Mouse (Mus musculus): ENCODE data around the gene Ak9. TPM values are rescaled to one million over a fixed set of nuclear protein-coding genes. Genes with fewer than 3 reads are reported as not detected.
A peak's percentile ranks its signal among the peaks of the same experiment; 100 is the strongest.

Gene Ak9
- polyA plus RNA-seq, 1 experiment from 2014 or later = not detected

GRCm38 (mm10) chr10:41300161-41300560 is 3.6 kb upstream of the Ak9 start:
- no peak overlapping the region for H3K9ac ChIP-seq (ENCODE audit: low read depth, low read length)
- no peak overlapping the region for H3K4me2 ChIP-seq
- H3K4me3 ChIP-seq (ENCODE audit: low read depth, low read length) = no peak overlapping the region
- no peaks in the 10 kb centered on the region for H3K36me3 ChIP-seq (ENCODE audit: control insufficient read depth, insufficient read depth, low read length)
- no peak overlapping the region for H3K27ac ChIP-seq (ENCODE audit: low read depth, low read length)
- whole genome bisulfite sequencing = 55% methylated on average over 1 of the region's 1 CpGs
- no peak for ATAC-seq (replicated peaks; ENCODE audit: low FRiP score)
- H3K4me1 ChIP-seq (replicated peaks; ENCODE audit: control insufficient read depth, insufficient read depth, low read length) = peaks cover 5% of the 10 kb centered on the region
- no peaks in the 10 kb centered on the region for H3K9me3 ChIP-seq (ENCODE audit: control insufficient read depth, low read length)
- no peak for DNase-seq (ENCODE audit: low spot score)
- no peaks in the 10 kb centered on the region for H3K27me3 ChIP-seq (replicated peaks; ENCODE audit: control insufficient read depth, insufficient read depth, low read length)

GRCm38 (mm10) chr10:41302689-41303431 is 920 bp upstream of the Ak9 start, which contains the start of gene Fig4:
TSS of gene Fig4 (minus strand) at chr10:41303260.
- H3K36me3 ChIP-seq (ENCODE audit: control insufficient read depth, insufficient read depth, low read length) = no peaks in the 10 kb centered on the region
- peak within 1 kb of the TSS; percentile 85 for H3K4me3 ChIP-seq (ENCODE audit: low read depth, low read length)
- H3K9me3 ChIP-seq (ENCODE audit: control insufficient read depth, low read length) = no peaks in the 10 kb centered on the region
- peak; percentile 86 for DNase-seq (ENCODE audit: low spot score)
- peak within 1 kb of the TSS; percentile 81 for H3K9ac ChIP-seq (ENCODE audit: low read depth, low read length)
- peaks cover 4% of the 10 kb centered on the region for H3K4me1 ChIP-seq (replicated peaks; ENCODE audit: control insufficient read depth, insufficient read depth, low read length)
- WGBS = under 1% methylated on average over 37 of the region's 38 CpGs
- H3K27me3 ChIP-seq (replicated peaks; ENCODE audit: control insufficient read depth, insufficient read depth, low read length) = no peaks in the 10 kb centered on the region
- peak within 1 kb of the TSS; percentile 89 for H3K4me2 ChIP-seq
- ATAC-seq (replicated peaks; ENCODE audit: low FRiP score) = peak; percentile 87
- H3K27ac ChIP-seq (ENCODE audit: low read depth, low read length) = peak within 1 kb of the TSS; percentile 62; the same call in 1 of the 2 replicates

- Histone ChIP-seq H3K9ac (ENCODE audit: low read depth, low read length) (no peak overlapping the region), H3K4me2 (no peak overlapping the region), H3K27me3 (replicated peaks; ENCODE audit: control insufficient read depth, insufficient read depth, low read length) (no peaks in the 10 kb centered on the region), H3K4me3 (ENCODE audit: low read depth, low read length) (no peak overlapping the region), H3K9me3 (ENCODE audit: control insufficient read depth, low read length) (no peaks in the 10 kb centered on the region), H3K36me3 (ENCODE audit: control insufficient read depth, insufficient read depth, low read length) (no peaks in the 10 kb centered on the region), H3K4me1 (replicated peaks; ENCODE audit: control insufficient read depth, insufficient read depth, low read length) (peaks cover 4% of the 10 kb centered on the region), H3K27ac (ENCODE audit: low read depth, low read length) (no peak overlapping the region)
- DNase-seq (ENCODE audit: low spot score) (no peak), ATAC-seq (replicated peaks; ENCODE audit: low FRiP score) (no peak)
- 76% methylated on average over 9 of the region's 9 CpGs for whole genome bisulfite sequencing
These were observed 1.2 kb downstream of the Ak9 start for GRCm38 (mm10) chr10:41304961-41305455.

- ATAC-seq (replicated peaks; ENCODE audit: low FRiP score) (no peak), DNase-seq (ENCODE audit: low spot score) (no peak)
- H3K4me1 ChIP-seq (replicated peaks; ENCODE audit: control insufficient read depth, insufficient read depth, low read length) = no peaks in the 10 kb centered on the region
- H3K4me3 ChIP-seq (ENCODE audit: low read depth, low read length) = no peak overlapping the region
- H3K9ac ChIP-seq (ENCODE audit: low read depth, low read length) = no peak overlapping the region
- H3K36me3 ChIP-seq (ENCODE audit: control insufficient read depth, insufficient read depth, low read length) = no peaks in the 10 kb centered on the region
- no peak overlapping the region for H3K27ac ChIP-seq (ENCODE audit: low read depth, low read length)
- no peaks in the 10 kb centered on the region for H3K27me3 ChIP-seq (replicated peaks; ENCODE audit: control insufficient read depth, insufficient read depth, low read length)
- no peaks in the 10 kb centered on the region for H3K9me3 ChIP-seq (ENCODE audit: control insufficient read depth, low read length)
- H3K4me2 ChIP-seq = no peak overlapping the region
- WGBS = 89% methylated on average over 4 of the region's 4 CpGs
These were observed 4.4 kb downstream of the Ak9 start for GRCm38 (mm10) chr10:41308205-41308604.

- no peaks in the 10 kb centered on the region for H3K4me1 ChIP-seq (replicated peaks; ENCODE audit: control insufficient read depth, insufficient read depth, low read length)
- ATAC-seq (replicated peaks; ENCODE audit: low FRiP score) (no peak), DNase-seq (ENCODE audit: low spot score) (no peak)
- H3K4me3 ChIP-seq (ENCODE audit: low read depth, low read length) = no peak overlapping the region
- no peak overlapping the region for H3K9ac ChIP-seq (ENCODE audit: low read depth, low read length)
- no peak overlapping the region for H3K4me2 ChIP-seq
- no peaks in the 10 kb centered on the region for H3K36me3 ChIP-seq (ENCODE audit: control insufficient read depth, insufficient read depth, low read length)
- 78% methylated on average over 3 of the region's 3 CpGs for WGBS
- no peaks in the 10 kb centered on the region for H3K9me3 ChIP-seq (ENCODE audit: control insufficient read depth, low read length)
- H3K27me3 ChIP-seq (replicated peaks; ENCODE audit: control insufficient read depth, insufficient read depth, low read length) = no peaks in the 10 kb centered on the region
- no peak overlapping the region for H3K27ac ChIP-seq (ENCODE audit: low read depth, low read length)
These were observed 12.1 kb downstream of the Ak9 start for GRCm38 (mm10) chr10:41315866-41316265.

GRCm38 (mm10) chr10:41332533-41333043 is 28.8 kb downstream of the Ak9 start:
- Histone ChIP-seq H3K36me3 (ENCODE audit: control insufficient read depth, insufficient read depth, low read length) (no peaks in the 10 kb centered on the region), H3K9ac (ENCODE audit: low read depth, low read length) (no peak overlapping the region), H3K4me1 (replicated peaks; ENCODE audit: control insufficient read depth, insufficient read depth, low read length) (no peaks in the 10 kb centered on the region), H3K27me3 (replicated peaks; ENCODE audit: control insufficient read depth, insufficient read depth, low read length) (no peaks in the 10 kb centered on the region), H3K9me3 (ENCODE audit: control insufficient read depth, low read length) (no peaks in the 10 kb centered on the region), H3K27ac (ENCODE audit: low read depth, low read length) (no peak overlapping the region), H3K4me3 (ENCODE audit: low read depth, low read length) (no peak overlapping the region), H3K4me2 (no peak overlapping the region)
- WGBS = 70% methylated on average over 2 of the region's 2 CpGs
- DNase-seq (ENCODE audit: low spot score) (no peak), ATAC-seq (replicated peaks; ENCODE audit: low FRiP score) (no peak)

- H3K27ac ChIP-seq (ENCODE audit: low read depth, low read length) = no peak overlapping the region
- no peak overlapping the region for H3K4me3 ChIP-seq (ENCODE audit: low read depth, low read length)
- no peak overlapping the region for H3K4me2 ChIP-seq
- no peak overlapping the region for H3K9ac ChIP-seq (ENCODE audit: low read depth, low read length)
- WGBS = 85% methylated on average over 7 of the region's 7 CpGs
- H3K9me3 ChIP-seq (ENCODE audit: control insufficient read depth, low read length) = no peaks in the 10 kb centered on the region
- no peaks in the 10 kb centered on the region for H3K27me3 ChIP-seq (replicated peaks; ENCODE audit: control insufficient read depth, insufficient read depth, low read length)
- ATAC-seq (replicated peaks; ENCODE audit: low FRiP score) (no peak), DNase-seq (ENCODE audit: low spot score) (no peak)
- no peaks in the 10 kb centered on the region for H3K4me1 ChIP-seq (replicated peaks; ENCODE audit: control insufficient read depth, insufficient read depth, low read length)
- H3K36me3 ChIP-seq (ENCODE audit: control insufficient read depth, insufficient read depth, low read length) = no peaks in the 10 kb centered on the region
These were observed 37.6 kb downstream of the Ak9 start for GRCm38 (mm10) chr10:41341346-41341745.

- Histone ChIP-seq H3K9ac (ENCODE audit: low read depth, low read length) (no peak overlapping the region), H3K9me3 (ENCODE audit: control insufficient read depth, low read length) (no peaks in the 10 kb centered on the region), H3K4me3 (ENCODE audit: low read depth, low read length) (no peak overlapping the region), H3K27me3 (replicated peaks; ENCODE audit: control insufficient read depth, insufficient read depth, low read length) (no peaks in the 10 kb centered on the region), H3K36me3 (ENCODE audit: control insufficient read depth, insufficient read depth, low read length) (no peaks in the 10 kb centered on the region), H3K4me1 (replicated peaks; ENCODE audit: control insufficient read depth, insufficient read depth, low read length) (no peaks in the 10 kb centered on the region), H3K4me2 (no peak overlapping the region), H3K27ac (ENCODE audit: low read depth, low read length) (no peak overlapping the region)
- ATAC-seq (replicated peaks; ENCODE audit: low FRiP score) (no peak), DNase-seq (ENCODE audit: low spot score) (no peak)
- WGBS = 76% methylated on average over 9 of the region's 9 CpGs
These were observed 61.3 kb downstream of the Ak9 start for GRCm38 (mm10) chr10:41365086-41365485.

GRCm38 (mm10) chr10:41380466-41380865 is 76.7 kb downstream of the Ak9 start:
- Histone ChIP-seq H3K9ac (ENCODE audit: low read depth, low read length) (no peak overlapping the region), H3K36me3 (ENCODE audit: control insufficient read depth, insufficient read depth, low read length) (no peaks in the 10 kb centered on the region)
- no peak for ATAC-seq (replicated peaks; ENCODE audit: low FRiP score)

More at GRCm38 (mm10) chr10:41380466-41380865, 76.7 kb downstream of the Ak9 start:
- no peak for DNase-seq (ENCODE audit: low spot score)
- Histone ChIP-seq H3K4me2 (no peak overlapping the region), H3K4me3 (ENCODE audit: low read depth, low read length) (no peak overlapping the region), H3K9me3 (ENCODE audit: control insufficient read depth, low read length) (no peaks in the 10 kb centered on the region), H3K27me3 (replicated peaks; ENCODE audit: control insufficient read depth, insufficient read depth, low read length) (no peaks in the 10 kb centered on the region), H3K4me1 (replicated peaks; ENCODE audit: control insufficient read depth, insufficient read depth, low read length) (no peaks in the 10 kb centered on the region), H3K27ac (ENCODE audit: low read depth, low read length) (no peak overlapping the region)
- 66% methylated on average over 12 of the region's 12 CpGs for WGBS

All from liver, embryonic 11.5 days (tissue).